Mouse (Mus musculus): ENCODE results near the gene Sarnp.

Gene Sarnp

DNA sequence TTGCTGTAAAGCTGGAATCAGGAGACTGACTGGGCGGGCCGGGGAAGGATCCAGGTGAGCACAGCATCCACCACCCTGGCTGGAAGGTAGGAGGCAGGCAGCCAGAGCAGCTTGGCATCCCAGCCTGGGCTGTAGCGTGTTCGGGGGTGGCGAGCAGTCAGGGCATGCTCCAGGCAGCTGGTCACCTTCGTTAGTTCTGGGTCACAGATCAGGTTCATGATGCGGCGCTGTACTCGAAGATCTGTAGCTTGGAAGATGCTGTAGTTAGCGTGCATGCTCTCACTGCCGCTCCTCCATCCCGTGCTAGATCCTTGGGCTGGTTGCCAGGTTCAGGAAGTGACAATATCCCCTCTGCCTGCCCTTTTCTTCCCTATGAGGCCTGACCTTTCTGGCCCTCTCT, 96.6 kb downstream of the Sarnp start:
- intact Hi-C loops (cut with DNase I) = no loop called here

DNA sequence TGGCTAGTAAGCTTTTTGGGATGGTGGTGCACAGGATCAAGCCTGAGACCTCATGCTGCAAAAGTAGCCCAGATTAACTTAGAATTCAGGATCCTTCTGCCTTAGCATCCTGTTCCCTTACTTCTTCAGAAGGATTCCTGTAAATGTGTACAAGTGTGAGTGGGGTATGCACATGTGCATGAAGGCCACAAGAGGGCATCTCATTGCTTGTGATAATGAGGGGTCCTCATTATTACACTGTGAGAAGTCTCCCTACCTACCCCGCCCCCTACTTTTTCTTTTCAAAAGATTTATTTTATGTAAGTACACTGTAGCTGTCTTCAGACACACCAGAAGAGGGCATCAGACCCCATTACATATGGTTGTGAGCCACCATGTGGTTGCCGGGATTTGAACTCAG, 98.4 kb downstream of the Sarnp start:
- intact Hi-C loops (cut with DNase I) = no loop called here

- intact Hi-C loops (cut with DNase I) = no loop called here
These were observed 99.5 kb downstream of the Sarnp start for GRCm38 (mm10) chr10:128916665-128917064.

- intact Hi-C loops (cut with DNase I) = no loop called here
These were observed 100.3 kb downstream of the Sarnp start for GRCm38 (mm10) chr10:128917400-128917799.

DNA sequence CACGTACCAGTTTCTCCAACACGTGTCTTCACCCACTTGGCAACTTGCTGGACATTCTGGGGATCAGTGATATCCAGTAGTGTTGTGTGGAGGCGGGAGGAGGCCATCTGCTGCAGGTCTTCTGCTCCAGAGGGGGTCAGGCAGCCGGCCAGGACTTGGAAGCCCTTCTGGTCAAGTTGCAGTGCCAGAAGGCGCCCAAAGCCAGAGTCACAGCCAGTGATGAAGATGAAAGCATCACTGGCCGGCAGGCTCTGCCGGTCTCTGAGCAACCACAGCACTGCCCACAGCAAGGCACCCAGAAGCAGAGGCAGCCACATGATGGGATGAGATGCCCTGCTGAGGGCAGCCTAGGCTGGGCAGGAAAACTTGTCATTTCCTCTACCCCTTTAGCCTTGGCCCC, 101.1 kb downstream of the Sarnp start:
- intact Hi-C loops (cut with DNase I) = no loop called here

GRCm38 (mm10) chr10:128919203-128919631, 102.1 kb downstream of the Sarnp start:
- intact Hi-C loops (cut with DNase I) = no loop called here

DNA sequence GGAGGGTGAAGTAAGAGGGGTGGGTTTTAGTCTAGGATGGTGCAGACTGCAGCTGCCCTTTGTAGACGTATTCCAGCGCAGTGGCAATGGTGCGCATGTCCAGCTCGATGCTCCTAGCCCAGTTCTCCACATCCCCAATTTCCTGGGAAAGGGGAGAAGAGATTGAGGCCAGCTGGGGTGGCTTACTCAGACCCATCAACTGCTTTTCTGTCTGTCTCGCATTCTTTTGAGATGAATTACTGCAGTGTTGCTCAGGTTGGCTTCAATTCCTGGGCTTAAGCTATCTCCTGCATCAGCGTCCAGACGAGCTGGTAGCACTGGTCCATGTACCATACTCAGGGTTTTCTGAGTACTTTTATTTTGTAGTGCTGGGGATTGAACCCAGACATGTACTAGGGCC, 102.8 kb downstream of the Sarnp start:
- intact Hi-C loops (cut with DNase I) = no loop called here

- intact Hi-C loops (cut with DNase I) = no loop called here
These were observed 103.6 kb downstream of the Sarnp start for GRCm38 (mm10) chr10:128920736-128921161.

DNA sequence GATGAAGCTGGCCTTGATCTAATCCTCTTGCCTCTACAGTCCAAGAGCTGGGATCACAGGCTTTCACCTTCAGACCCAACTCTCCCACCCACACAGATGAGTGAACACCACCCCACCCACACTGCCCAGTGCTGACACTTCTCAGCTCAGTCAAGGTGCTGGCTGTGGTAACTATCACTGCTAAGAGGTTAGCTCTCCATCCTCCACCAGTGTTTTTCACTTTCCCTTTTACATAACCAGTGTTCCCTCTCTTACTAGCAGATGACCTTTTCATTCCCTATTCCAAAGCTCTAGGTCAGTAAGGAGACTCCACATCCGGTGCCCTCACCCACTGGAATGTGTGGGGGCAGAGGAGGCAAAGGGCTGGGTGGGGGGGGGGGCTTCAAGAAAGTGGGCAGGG, 104.1 kb downstream of the Sarnp start:
- intact Hi-C loops (cut with DNase I) = no loop called here

- intact Hi-C loops (cut with DNase I) = no loop called here
These were observed 105.0 kb downstream of the Sarnp start for GRCm38 (mm10) chr10:128921883-128922821.

DNA sequence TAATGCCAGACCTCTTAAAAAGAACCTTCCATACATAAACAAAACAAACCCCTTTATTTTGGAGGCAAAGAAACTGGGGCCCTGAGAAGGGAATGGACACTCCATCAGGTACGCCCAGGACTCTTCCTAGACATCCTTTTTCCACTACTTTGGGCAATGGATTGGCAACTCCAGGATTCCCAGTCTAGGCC, 105.6 kb downstream of the Sarnp start, which contains the start of gene Rdh5:
TSS of gene Rdh5 (minus strand) at position 67 of the 191 bp plus-strand sequence.
- intact Hi-C loops (cut with DNase I) = no loop called here

- intact Hi-C loops (cut with DNase I) = no loop called here
These were observed 106.0 kb downstream of the Sarnp start for GRCm38 (mm10) chr10:128923013-128923691.

DNA sequence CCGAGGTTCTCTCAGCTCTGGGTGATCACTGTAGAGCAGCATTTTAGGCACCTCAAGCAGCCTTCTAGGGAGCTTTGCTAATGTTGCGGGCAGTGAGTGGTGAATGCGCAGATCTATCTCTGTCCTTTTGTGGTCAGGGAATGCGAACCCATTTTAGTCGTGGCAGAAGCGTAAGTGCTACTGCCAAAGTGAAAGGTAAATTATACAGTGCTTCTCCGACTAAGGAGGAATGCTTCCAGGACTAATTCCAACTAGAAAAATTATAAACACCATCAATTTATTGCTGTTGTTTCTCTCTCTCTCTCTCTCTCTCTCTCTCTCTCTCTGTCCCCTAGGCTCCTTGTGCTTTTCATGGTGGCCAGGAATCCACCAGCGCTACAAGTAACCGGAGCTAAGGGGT, 106.8 kb downstream of the Sarnp start, which contains the start of gene Bloc1s1:
TSS of gene Bloc1s1 (minus strand) at position 101 of the 400 bp plus-strand sequence.
- intact Hi-C loops (cut with DNase I) = no loop called here

Measured in adrenal gland (tissue).